10 mouse cellular contexts compared by ENCODE assay signal in genomic region chr11:44545181-44545580, GRCm38 (mm10). TPM values are rescaled to one million over a fixed set of nuclear protein-coding genes. Genes with fewer than 3 reads are reported as not detected.
DNase-seq lines count a peak whose midpoint lies in the region; ATAC-seq lines count a peak whose summit lies in the region.
"Had no signal": no experiment of that assay in that cellular context is flagged by ENCODE, and none has a peak within 500 bp of the region (broad histone marks: within the 10 kb centered on the region; RNA-seq: fewer than 3 reads in every experiment).

No protein-coding gene starts in this region.

- no peaks in the 10 kb centered on the region for H3K9me3 ChIP-seq in intestine, embryonic 15.5 days
- no peaks in the 10 kb centered on the region for H3K9me3 ChIP-seq in midbrain, embryonic 13.5 days
- H3K9me3 ChIP-seq: heart, embryonic 15.5 days had no signal

- no peak overlapping the region for H3K27ac ChIP-seq in intestine, embryonic 15.5 days
- no peak overlapping the region for H3K27ac ChIP-seq in midbrain, embryonic 13.5 days
- H3K27ac ChIP-seq: heart, embryonic 15.5 days had no signal

- H3K4me1 ChIP-seq in intestine, embryonic 15.5 days (replicated peaks), result 0 out of 2 replicates have a peak, but pooled peaks cover 2% of the 10 kb centered on the region
- H3K4me1 ChIP-seq in midbrain, embryonic 13.5 days (replicated peaks), result peaks cover 4% of the 10 kb centered on the region; the same call in 1 of the 2 replicates

- H3K36me3 ChIP-seq in intestine, embryonic 15.5 days, result peaks cover 9% of the 10 kb centered on the region; the same call in 1 of the 2 replicates
- H3K36me3 ChIP-seq in midbrain, embryonic 13.5 days, result peaks cover 74% of the 10 kb centered on the region

- peak; percentile 66 for ATAC-seq in intestine, embryonic 15.5 days
- no peak for ATAC-seq in midbrain, embryonic 13.5 days
- ATAC-seq: Patski had no signal

- 39% methylated on average over 7 of the region's 7 CpGs for WGBS in intestine, embryonic 15.5 days
- WGBS in midbrain, embryonic 13.5 days, result 72% methylated on average over 7 of the region's 7 CpGs

- no peak overlapping the region for H3K4me2 ChIP-seq in intestine, embryonic 15.5 days (replicated peaks)
- no peak overlapping the region for H3K4me2 ChIP-seq in midbrain, embryonic 13.5 days (replicated peaks)
- H3K4me2 ChIP-seq: heart, embryonic 15.5 days had no signal

- H3K4me3 ChIP-seq in intestine, embryonic 15.5 days (replicated peaks), result no peak overlapping the region
- no peak overlapping the region for H3K4me3 ChIP-seq in midbrain, embryonic 13.5 days (replicated peaks)
- H3K4me3 ChIP-seq: heart, embryonic 15.5 days had no signal

- peak; percentile 11 for DNase-seq in retina, postnatal 1 day
- no peak for DNase-seq in retina, embryonic 14.5 days (ENCODE audit: low spot score)
- DNase-seq in lung, postnatal 36 days, result peak; percentile 66
- DNase-seq in thymus, postnatal 25 days, result peak; percentile 66
- DNase-seq in urinary bladder, postnatal 4 days (ENCODE audit: low spot score in 2 of 2), result no peak
- DNase-seq in frontal cortex, postnatal 14 days (ENCODE audit: low spot score in 2 of 2), result no peak

- no peaks in the 10 kb centered on the region for H3K27me3 ChIP-seq in intestine, embryonic 15.5 days (replicated peaks)
- no peaks in the 10 kb centered on the region for H3K27me3 ChIP-seq in midbrain, embryonic 13.5 days
- H3K27me3 ChIP-seq: heart, embryonic 15.5 days; Patski had no signal

- no peak overlapping the region for H3K9ac ChIP-seq in intestine, embryonic 15.5 days
- no peak overlapping the region for H3K9ac ChIP-seq in midbrain, embryonic 13.5 days (replicated peaks)
- H3K9ac ChIP-seq: heart, embryonic 15.5 days had no signal

RNA-seq across cellular contexts. Expression of gene Rnf145, which starts 26.4 kb away (rescaled TPM):
- 52.1 and 54.8 TPM in 2 replicates for polyA plus RNA-seq in intestine, embryonic 15.5 days (2015; fragmentation: Nextera tagmentation; extraction: Ambion mirVana)
- polyA plus RNA-seq in midbrain, embryonic 13.5 days (2015; fragmentation: Nextera tagmentation; extraction: Ambion mirVana), result 114 and 127 TPM in 2 replicates

Comparison
In these comparisons a context has a peak if more than half of its experiments do, and no peak if none do; other contexts are left out.
1. DNase-seq: peak in retina, postnatal 1 day (single experiment), lung, postnatal 36 days (single experiment) and thymus, postnatal 25 days (single experiment); none in retina, embryonic 14.5 days (single experiment), urinary bladder, postnatal 4 days (0 of 2) and frontal cortex, postnatal 14 days (0 of 2).